Mouse (Mus musculus): Measurements from ENCODE around the gene Adat2. TPM values are rescaled to one million over a fixed set of nuclear protein-coding genes. Genes with fewer than 3 reads are reported as not detected.

Adat2 gene
- polyA plus RNA-seq, 1 experiment from 2014 or later: 3.8 TPM

DNA sequence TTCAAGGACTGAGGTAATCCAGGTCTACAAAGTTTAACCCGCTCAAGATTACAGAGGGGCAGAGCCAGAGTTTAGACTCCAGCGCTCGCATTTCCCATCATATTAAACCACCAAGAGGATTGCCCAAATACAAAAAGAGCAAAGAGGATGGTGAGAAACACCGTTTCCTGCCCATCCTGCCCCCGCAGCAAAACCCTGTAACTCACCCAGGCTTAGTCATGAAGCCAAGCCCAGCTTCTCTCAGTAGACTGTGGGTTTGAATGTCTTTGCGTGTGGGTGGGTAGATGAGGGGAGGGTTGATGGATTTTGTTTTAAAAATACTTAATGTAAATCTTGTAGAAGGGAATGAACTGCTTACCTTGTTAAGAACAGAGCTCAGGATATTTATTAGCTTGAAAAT lies 19.7 kb downstream of the Adat2 start:
- H3K9me3 ChIP-seq (ENCODE audit: control insufficient read depth, low read length): no peaks in the 10 kb centered on the region
- H3K27ac ChIP-seq (ENCODE audit: low read depth, low read length): no peak overlapping the region
- H3K27me3 ChIP-seq (ENCODE audit: control insufficient read depth, insufficient read depth, low read length): no peaks in the 10 kb centered on the region
- no peak for ATAC-seq (ENCODE audit: low FRiP score)
- 88% methylated on average over 6 of the region's 6 CpGs for WGBS
- H3K4me1 ChIP-seq (replicated peaks; ENCODE audit: control insufficient read depth, insufficient read depth, low read length): no peaks in the 10 kb centered on the region
- H3K4me2 ChIP-seq (replicated peaks; ENCODE audit: low read depth, low read length): no peak overlapping the region
- no peaks in the 10 kb centered on the region for H3K36me3 ChIP-seq (ENCODE audit: control insufficient read depth, insufficient read depth, low read length)
- no peak for DNase-seq (ENCODE audit: low spot score)
- no peak overlapping the region for H3K4me3 ChIP-seq (ENCODE audit: low read depth, low read length)
- H3K9ac ChIP-seq (ENCODE audit: low read depth, low read length): no peak overlapping the region

DNA sequence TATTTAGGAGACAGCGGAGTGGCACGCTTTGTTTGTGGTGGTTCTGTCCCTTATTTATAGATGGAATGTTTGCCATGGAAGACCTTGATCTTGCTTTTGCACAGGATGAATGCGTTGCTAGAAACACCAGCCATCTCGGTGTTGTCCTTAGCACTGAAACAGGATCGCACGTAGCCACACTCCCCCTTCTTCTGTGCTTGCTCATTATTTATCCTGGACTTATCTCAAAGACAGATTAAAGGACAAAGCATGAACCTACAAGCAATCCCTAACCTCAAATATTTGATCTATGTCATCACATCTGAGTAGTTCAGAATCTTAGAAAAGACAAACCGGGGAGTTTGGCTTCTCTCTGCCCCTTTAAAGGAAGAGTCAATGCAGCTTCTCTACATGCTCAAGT lies 24.4 kb downstream of the Adat2 start:
- Histone ChIP-seq H3K9me3 (ENCODE audit: control insufficient read depth, low read length) (no peaks in the 10 kb centered on the region), H3K4me1 (replicated peaks; ENCODE audit: control insufficient read depth, insufficient read depth, low read length) (no peaks in the 10 kb centered on the region), H3K9ac (ENCODE audit: low read depth, low read length) (no peak overlapping the region), H3K27me3 (ENCODE audit: control insufficient read depth, insufficient read depth, low read length) (no peaks in the 10 kb centered on the region), H3K36me3 (ENCODE audit: control insufficient read depth, insufficient read depth, low read length) (no peaks in the 10 kb centered on the region), H3K27ac (ENCODE audit: low read depth, low read length) (no peak overlapping the region), H3K4me3 (ENCODE audit: low read depth, low read length) (no peak overlapping the region), H3K4me2 (replicated peaks; ENCODE audit: low read depth, low read length) (no peak overlapping the region)
- DNase-seq (ENCODE audit: low spot score): no peak
- no peak for ATAC-seq (ENCODE audit: low FRiP score)
- 87% methylated on average over 7 of the region's 7 CpGs for WGBS

DNA sequence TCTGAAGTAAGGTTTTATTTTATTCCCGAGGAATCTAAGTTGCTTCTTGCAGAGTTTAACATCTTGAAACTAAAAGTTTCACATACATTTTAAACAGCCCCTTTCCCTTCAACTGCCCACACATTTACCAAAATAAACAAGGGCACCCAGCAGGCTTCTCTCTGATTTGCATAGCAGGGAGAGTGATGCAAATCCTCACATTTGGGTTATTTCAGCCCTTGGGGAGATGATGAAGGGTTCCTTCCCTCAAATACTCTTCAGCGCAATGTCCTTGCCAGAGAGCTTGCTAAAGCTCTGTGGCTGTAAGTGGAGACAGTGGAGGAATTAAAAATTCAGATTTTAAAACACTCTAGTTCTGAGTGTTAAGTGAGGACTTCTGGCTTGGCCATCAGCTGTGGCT lies 35.2 kb downstream of the Adat2 start:
- 73% methylated on average over 2 of the region's 2 CpGs for WGBS
- Histone ChIP-seq H3K9me3 (ENCODE audit: control insufficient read depth, low read length) (no peaks in the 10 kb centered on the region), H3K4me3 (ENCODE audit: low read depth, low read length) (no peak overlapping the region), H3K4me1 (replicated peaks; ENCODE audit: control insufficient read depth, insufficient read depth, low read length) (no peaks in the 10 kb centered on the region), H3K27me3 (ENCODE audit: control insufficient read depth, insufficient read depth, low read length) (no peaks in the 10 kb centered on the region), H3K36me3 (ENCODE audit: control insufficient read depth, insufficient read depth, low read length) (no peaks in the 10 kb centered on the region), H3K9ac (ENCODE audit: low read depth, low read length) (no peak overlapping the region), H3K27ac (ENCODE audit: low read depth, low read length) (no peak overlapping the region), H3K4me2 (replicated peaks; ENCODE audit: low read depth, low read length) (no peak overlapping the region)
- DNase-seq (ENCODE audit: low spot score) (no peak), ATAC-seq (ENCODE audit: low FRiP score) (no peak)

DNA sequence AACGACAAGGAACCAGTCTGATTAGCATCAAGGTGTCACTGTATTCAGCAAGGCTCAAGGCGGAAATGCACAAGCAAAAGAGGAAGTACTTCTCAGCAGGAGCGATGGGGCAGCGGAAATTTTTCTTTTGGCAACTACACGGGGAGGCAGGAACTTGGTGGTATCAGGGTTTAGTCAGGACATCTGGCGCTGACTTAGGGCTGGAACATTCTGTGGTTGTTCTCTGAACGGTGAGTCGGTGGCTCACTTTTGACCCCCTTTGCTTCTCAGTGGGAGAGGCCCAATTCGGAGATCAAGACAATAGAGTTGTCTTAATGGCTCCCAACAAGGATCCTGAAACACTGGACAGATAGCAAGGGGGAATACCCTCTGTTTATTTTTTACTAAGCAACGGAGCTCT lies 39.5 kb downstream of the Adat2 start:
- H3K4me3 ChIP-seq (ENCODE audit: low read depth, low read length): no peak overlapping the region
- H3K4me1 ChIP-seq (replicated peaks; ENCODE audit: control insufficient read depth, insufficient read depth, low read length): no peaks in the 10 kb centered on the region
- no peak overlapping the region for H3K27ac ChIP-seq (ENCODE audit: low read depth, low read length)
- H3K36me3 ChIP-seq (ENCODE audit: control insufficient read depth, insufficient read depth, low read length): no peaks in the 10 kb centered on the region
- DNase-seq (ENCODE audit: low spot score) (no peak), ATAC-seq (ENCODE audit: low FRiP score) (no peak)
- H3K9ac ChIP-seq (ENCODE audit: low read depth, low read length): no peak overlapping the region
- H3K27me3 ChIP-seq (ENCODE audit: control insufficient read depth, insufficient read depth, low read length): no peaks in the 10 kb centered on the region
- 91% methylated on average over 10 of the region's 10 CpGs for WGBS
- H3K4me2 ChIP-seq (replicated peaks; ENCODE audit: low read depth, low read length): no peak overlapping the region
- H3K9me3 ChIP-seq (ENCODE audit: control insufficient read depth, low read length): no peaks in the 10 kb centered on the region

DNA sequence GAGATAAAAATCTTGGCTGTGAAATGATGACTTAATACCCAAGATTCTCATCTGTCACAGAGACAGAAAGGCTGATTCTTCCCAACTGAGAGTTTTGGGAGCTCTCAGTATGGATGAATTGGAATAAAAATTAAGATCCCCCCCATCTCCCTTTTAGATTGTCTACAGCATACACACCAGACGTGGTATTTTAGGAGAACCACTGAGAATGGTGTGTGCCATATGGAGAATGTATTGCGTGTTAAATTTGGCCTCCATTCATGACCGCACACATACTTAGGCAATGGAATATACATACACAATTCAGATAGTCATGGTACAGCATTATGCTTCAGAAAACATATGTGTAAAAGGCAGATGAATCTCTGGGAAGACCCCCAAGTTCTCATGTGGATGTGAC lies 40.8 kb downstream of the Adat2 start:
- 95% methylated on average over 3 of the region's 3 CpGs for WGBS
- Histone ChIP-seq H3K4me1 (replicated peaks; ENCODE audit: control insufficient read depth, insufficient read depth, low read length) (no peaks in the 10 kb centered on the region), H3K36me3 (ENCODE audit: control insufficient read depth, insufficient read depth, low read length) (no peaks in the 10 kb centered on the region), H3K27ac (ENCODE audit: low read depth, low read length) (no peak overlapping the region), H3K9ac (ENCODE audit: low read depth, low read length) (no peak overlapping the region), H3K4me3 (ENCODE audit: low read depth, low read length) (no peak overlapping the region), H3K4me2 (replicated peaks; ENCODE audit: low read depth, low read length) (no peak overlapping the region), H3K9me3 (ENCODE audit: control insufficient read depth, low read length) (no peaks in the 10 kb centered on the region), H3K27me3 (ENCODE audit: control insufficient read depth, insufficient read depth, low read length) (no peaks in the 10 kb centered on the region)
- ATAC-seq (ENCODE audit: low FRiP score): no peak
- no peak for DNase-seq (ENCODE audit: low spot score)

DNA sequence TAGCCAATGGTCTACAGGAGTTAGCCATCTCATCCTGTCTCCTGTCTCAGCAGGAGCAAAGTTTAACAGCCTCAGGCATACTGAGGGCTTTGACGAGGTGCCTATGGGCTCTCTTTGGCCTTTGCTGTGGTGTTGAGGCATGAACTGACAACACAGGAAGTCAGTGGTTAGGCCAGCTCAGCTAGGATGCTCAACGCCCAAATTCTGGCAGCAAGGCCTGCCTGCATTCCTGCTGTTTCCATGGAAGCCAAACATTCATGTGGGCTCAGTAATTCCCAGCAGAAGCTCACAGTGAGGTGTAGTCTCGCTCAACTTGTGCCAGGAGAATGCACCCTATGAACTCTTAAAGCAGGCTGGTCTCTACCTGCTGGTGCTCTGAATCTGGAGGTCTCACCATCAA lies 43.4 kb downstream of the Adat2 start:
- Histone ChIP-seq H3K4me2 (replicated peaks; ENCODE audit: low read depth, low read length) (no peak overlapping the region), H3K9ac (ENCODE audit: low read depth, low read length) (no peak overlapping the region), H3K27ac (ENCODE audit: low read depth, low read length) (no peak overlapping the region), H3K4me1 (replicated peaks; ENCODE audit: control insufficient read depth, insufficient read depth, low read length) (no peaks in the 10 kb centered on the region), H3K27me3 (ENCODE audit: control insufficient read depth, insufficient read depth, low read length) (no peaks in the 10 kb centered on the region), H3K4me3 (ENCODE audit: low read depth, low read length) (no peak overlapping the region), H3K36me3 (ENCODE audit: control insufficient read depth, insufficient read depth, low read length) (no peaks in the 10 kb centered on the region), H3K9me3 (ENCODE audit: control insufficient read depth, low read length) (no peaks in the 10 kb centered on the region)
- ATAC-seq (ENCODE audit: low FRiP score): no peak
- WGBS: 35% methylated on average over 3 of the region's 3 CpGs
- DNase-seq (ENCODE audit: low spot score): peak; percentile 3

DNA sequence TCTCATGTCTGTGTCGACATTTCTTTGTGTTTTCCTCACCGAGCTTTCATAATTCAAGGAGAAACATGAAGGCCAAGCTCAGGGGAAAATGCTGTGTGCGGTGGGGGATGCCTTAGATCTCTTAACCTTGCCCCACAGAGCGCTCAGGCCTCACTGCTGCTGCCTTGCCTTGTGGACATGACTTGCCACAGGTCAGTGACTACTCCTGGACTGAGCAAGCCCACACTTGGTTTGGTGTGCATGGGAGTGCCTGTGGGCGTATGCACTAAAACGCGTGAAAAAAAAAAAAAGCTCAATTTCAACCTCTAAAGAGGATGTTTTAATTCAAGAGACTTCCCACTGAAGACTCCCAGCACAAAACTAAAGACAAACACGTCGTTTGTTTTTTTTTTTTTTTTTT lies 44.2 kb downstream of the Adat2 start:
- ATAC-seq (ENCODE audit: low FRiP score) (no peak), DNase-seq (ENCODE audit: low spot score) (no peak)
- WGBS: 85% methylated on average over 9 of the region's 9 CpGs
- H3K4me2 ChIP-seq (replicated peaks; ENCODE audit: low read depth, low read length): no peak overlapping the region
- H3K4me3 ChIP-seq (ENCODE audit: low read depth, low read length): no peak overlapping the region
- no peak overlapping the region for H3K9ac ChIP-seq (ENCODE audit: low read depth, low read length)
- no peaks in the 10 kb centered on the region for H3K4me1 ChIP-seq (replicated peaks; ENCODE audit: control insufficient read depth, insufficient read depth, low read length)
- no peaks in the 10 kb centered on the region for H3K36me3 ChIP-seq (ENCODE audit: control insufficient read depth, insufficient read depth, low read length)
- H3K27ac ChIP-seq (ENCODE audit: low read depth, low read length): no peak overlapping the region
- no peaks in the 10 kb centered on the region for H3K27me3 ChIP-seq (ENCODE audit: control insufficient read depth, insufficient read depth, low read length)
- no peaks in the 10 kb centered on the region for H3K9me3 ChIP-seq (ENCODE audit: control insufficient read depth, low read length)

DNA sequence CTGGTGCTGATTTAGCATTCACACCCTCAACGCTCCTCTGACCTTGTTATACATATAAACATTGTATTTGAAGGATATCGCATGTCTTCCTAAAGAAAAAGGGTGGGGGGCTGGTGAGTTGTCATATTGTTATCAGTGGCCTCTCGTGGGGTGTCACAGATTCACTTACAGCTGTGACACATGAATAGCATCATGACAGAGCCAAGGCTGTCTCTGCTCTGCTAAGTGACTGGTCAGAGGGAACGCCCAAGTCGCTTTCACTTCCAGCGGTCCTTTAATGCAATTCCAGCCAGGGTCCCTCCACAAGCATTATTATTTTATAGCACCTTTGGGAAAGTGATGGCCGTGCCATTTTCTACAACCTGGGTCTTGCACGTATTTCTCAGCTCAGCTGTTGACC lies 44.8 kb downstream of the Adat2 start:
- Histone ChIP-seq H3K4me1 (replicated peaks; ENCODE audit: control insufficient read depth, insufficient read depth, low read length) (no peaks in the 10 kb centered on the region), H3K4me2 (replicated peaks; ENCODE audit: low read depth, low read length) (no peak overlapping the region), H3K9me3 (ENCODE audit: control insufficient read depth, low read length) (no peaks in the 10 kb centered on the region), H3K4me3 (ENCODE audit: low read depth, low read length) (no peak overlapping the region), H3K27me3 (ENCODE audit: control insufficient read depth, insufficient read depth, low read length) (no peaks in the 10 kb centered on the region), H3K9ac (ENCODE audit: low read depth, low read length) (no peak overlapping the region), H3K27ac (ENCODE audit: low read depth, low read length) (no peak overlapping the region), H3K36me3 (ENCODE audit: control insufficient read depth, insufficient read depth, low read length) (no peaks in the 10 kb centered on the region)
- ATAC-seq (ENCODE audit: low FRiP score) (no peak), DNase-seq (ENCODE audit: low spot score) (no peak)
- 83% methylated on average over 8 of the region's 8 CpGs for WGBS

DNA sequence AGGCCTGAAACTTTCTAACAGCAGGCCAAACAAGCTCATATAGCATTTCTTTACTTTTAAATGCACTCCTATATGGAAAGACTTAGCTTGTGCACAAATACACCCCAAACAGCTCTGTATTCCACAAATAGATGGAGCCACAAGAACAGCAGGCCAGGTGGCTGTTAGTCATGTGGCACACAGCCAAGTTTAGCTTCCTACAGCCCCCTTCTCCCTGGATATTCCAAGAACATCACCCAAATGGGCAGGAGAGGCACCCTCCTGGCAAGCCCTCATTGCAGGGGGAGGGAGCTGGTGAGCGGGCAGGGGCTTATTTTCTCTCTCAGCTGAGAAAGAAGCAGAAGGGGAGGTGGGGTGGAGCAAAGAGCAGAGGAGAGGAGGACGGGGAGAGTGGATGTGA lies 48.2 kb downstream of the Adat2 start:
- H3K4me3 ChIP-seq (ENCODE audit: low read depth, low read length): no peak overlapping the region
- H3K9ac ChIP-seq (ENCODE audit: low read depth, low read length): no peak overlapping the region
- H3K4me1 ChIP-seq (replicated peaks; ENCODE audit: control insufficient read depth, insufficient read depth, low read length): no peaks in the 10 kb centered on the region
- WGBS: 70% methylated on average over 2 of the region's 2 CpGs
- DNase-seq (ENCODE audit: low spot score) (no peak), ATAC-seq (ENCODE audit: low FRiP score) (no peak)
- H3K9me3 ChIP-seq (ENCODE audit: control insufficient read depth, low read length): no peaks in the 10 kb centered on the region
- no peaks in the 10 kb centered on the region for H3K27me3 ChIP-seq (ENCODE audit: control insufficient read depth, insufficient read depth, low read length)
- H3K4me2 ChIP-seq (replicated peaks; ENCODE audit: low read depth, low read length): no peak overlapping the region
- no peaks in the 10 kb centered on the region for H3K36me3 ChIP-seq (ENCODE audit: control insufficient read depth, insufficient read depth, low read length)
- H3K27ac ChIP-seq (ENCODE audit: low read depth, low read length): no peak overlapping the region
